Mouse (Mus musculus) urinary bladder, postnatal 25 days (tissue): ENCODE measurements around the gene Mrps2.

Source experiments
- DNase-seq: peaks from one replicate; pipeline ENCODE4 v3.0.0; 2022; ENCODE audit warnings: low spot score

Gene Mrps2

DNA sequence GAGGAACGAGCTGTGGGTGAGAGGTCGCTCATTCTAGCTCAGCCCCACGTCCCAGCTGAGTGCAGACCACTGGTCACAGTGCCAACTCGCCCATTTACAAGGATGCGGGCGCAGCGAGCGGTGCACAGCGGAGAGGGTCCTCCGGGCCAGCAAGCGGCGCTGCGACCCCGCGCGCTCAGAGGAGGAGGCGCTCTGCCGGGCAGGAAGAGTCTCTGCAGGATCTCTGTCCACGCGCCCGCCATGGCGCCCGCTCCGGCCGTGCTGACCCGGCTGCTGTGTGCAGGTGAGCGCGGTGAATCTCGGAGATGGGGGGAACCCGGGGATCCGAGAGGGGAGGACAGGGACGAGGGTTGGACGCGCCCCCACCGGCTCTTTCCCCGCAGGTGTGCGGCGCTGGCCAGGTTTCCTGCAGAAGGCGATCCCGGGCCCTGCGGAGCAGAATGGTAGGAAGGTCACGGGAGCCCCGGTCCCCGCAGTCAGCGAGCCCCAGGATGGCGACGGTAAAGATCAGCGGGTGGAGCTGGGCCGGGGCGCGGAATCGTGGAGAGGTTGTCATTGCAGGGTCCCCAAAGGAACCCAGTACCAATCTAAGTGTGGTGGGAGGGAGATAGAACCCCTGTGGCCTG lies at the start of gene Mrps2:
Gene Mrps2, plus strand, starts transcription at position 207 of the 626 bp plus-strand sequence.
- peak; percentile 85 for DNase-seq

DNA sequence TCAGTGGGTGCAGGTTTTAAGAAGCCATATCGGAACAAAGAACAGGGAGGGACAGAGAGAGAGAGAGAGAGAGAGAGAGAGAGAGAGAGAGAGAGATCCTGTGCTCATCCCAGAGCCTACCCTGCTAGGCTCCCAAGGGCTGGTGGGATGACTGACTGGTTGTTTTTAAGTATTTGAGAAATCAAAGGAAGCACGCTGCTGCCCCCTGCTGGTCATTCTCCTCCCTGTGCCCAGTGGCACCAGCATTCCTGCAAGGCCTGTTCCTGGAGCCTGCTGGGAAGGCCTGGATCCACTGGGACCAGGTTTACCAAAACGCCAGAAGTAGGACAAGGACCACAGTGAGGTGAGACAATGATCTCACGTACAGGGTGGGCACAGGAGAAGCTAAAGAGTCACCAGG lies 48.0 kb upstream of the Mrps2 start:
- peak; percentile 85 for DNase-seq

GRCm38 (mm10) chr2:28423167-28423566 lies 44.7 kb upstream of the Mrps2 start:
- DNase-seq, result no peak

DNA sequence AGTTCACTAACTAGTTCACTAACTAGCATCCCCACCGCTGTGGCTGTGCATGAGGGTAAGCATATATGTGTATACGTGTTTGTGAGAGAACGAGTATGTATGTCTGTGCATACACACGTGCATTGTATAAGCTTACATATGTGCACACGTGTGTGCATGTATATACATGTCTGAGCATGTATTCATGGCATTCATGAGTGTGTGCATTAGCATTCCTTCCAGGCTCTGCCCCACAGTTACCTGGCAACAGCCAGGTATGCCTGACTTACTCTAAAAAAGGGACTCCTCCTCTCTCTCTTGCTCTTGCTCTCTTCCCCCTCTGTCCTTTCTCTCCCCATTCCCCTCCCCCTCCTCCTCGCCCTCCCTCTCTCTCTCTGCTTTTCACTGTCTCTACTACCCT lies 40.6 kb upstream of the Mrps2 start:
- DNase-seq, result no peak

GRCm38 (mm10) chr2:28430846-28431245 lies 37.0 kb upstream of the Mrps2 start:
- DNase-seq, result no peak

DNA sequence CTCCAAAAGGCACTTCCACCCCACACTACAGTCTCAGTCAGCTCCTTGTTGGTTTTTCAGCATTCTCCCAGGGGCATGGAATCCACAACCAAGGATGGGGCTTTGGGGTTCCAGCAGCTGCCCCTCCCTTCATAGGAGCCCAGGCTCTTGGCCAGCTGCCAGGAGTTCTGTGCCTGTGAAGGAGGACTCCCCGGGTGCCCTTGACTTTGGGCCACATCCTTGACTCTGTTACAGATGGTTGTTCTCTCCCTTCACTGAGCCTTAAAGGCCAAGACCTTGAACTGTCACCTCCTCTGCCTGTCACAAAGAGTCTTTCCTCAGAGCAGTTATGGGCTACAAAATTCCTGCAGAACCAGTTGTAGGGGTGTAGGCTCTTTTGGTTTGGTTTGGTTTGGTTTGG lies 35.1 kb upstream of the Mrps2 start:
- DNase-seq, result no peak

DNA sequence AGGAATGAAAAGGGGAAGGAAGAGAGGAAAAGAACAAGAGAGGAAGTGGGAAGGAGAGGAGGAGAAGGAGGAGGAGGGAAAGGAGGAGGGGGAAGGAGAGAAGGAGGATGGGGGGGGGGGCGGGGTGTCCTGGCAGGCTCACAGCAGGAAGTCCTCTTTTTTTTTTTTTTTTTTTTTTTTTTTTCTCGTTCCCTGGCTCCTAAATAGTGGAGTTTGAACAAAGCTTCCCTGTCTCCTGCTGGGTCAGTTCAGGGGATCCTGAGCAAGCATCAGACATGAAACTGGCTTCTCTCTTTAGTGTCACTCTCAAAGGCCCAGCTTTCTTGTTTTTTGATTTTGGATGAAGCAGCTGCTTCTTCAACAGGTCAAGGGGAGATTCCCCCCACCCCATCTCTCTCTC lies 34.4 kb upstream of the Mrps2 start:
- no peak for DNase-seq

DNA sequence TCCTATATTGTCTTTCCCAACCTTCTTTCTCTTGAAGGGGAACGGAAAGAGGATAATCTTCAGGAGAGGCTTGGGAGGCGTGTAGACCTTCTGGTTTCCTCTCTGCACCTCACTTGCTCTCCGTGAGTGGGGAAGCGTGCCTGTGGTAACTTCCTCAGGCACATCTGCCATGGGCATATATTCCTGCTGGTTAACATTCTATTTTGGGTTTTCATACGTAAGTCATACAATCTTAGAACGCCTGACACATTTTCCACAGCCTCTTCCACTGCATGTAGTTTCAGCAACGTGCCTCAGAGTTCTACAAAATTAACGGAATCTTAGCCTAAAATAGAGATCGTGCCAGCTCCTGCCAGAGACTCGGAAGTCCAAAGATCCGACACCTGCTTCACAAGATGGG lies 32.5 kb upstream of the Mrps2 start:
- DNase-seq, result no peak

- DNase-seq, result no peak
Measured at GRCm38 (mm10) chr2:28440842-28441241, 27.0 kb upstream of the Mrps2 start.

DNA sequence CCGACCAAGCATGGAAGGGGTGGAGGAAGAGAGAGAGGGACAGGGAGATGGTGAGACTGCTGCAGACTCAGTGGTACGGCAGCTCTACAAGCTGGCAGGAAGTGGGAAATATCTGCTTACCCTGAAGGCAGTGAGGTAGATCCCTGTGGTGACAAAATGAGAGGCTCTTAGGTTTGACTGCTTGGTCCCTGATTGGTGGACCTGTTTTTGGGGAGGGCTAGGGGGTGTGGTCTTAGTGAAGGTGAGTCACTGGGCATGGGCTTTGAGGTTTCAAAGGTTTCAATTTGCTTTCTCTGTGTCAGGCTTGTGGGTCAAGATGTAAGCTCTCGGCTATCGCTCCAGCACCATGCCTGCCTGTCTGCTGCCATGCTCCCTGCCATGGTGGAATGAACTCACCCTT lies 22.8 kb upstream of the Mrps2 start:
- no peak for DNase-seq

DNA sequence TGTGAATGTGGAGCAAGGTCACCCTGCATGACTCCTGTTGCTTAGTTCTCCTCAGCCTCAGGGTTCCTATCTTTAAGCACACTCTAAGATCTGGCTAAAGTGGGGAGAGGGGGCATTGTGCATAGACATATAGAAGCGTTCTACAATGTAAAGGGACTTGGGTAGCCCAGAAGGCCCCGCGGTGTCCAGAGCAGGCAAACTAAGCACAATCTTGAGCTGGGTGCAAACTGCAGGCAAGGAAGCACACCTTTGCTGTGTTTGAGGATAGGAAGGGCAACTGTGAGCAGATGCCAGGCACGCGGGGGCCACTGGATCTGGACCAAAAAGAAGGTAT lies 21.7 kb upstream of the Mrps2 start:
- no peak for DNase-seq

- peak; percentile 25 for DNase-seq
Measured at GRCm38 (mm10) chr2:28446515-28447314, 21.2 kb upstream of the Mrps2 start, which contains the start of gene Ppp1r26. Gene Ppp1r26 (plus strand): TSS chr2:28446800.

GRCm38 (mm10) chr2:28447315-28447670 lies 20.6 kb upstream of the Mrps2 start:
- no peak for DNase-seq

GRCm38 (mm10) chr2:28451663-28452062 lies 16.2 kb upstream of the Mrps2 start:
- DNase-seq, result no peak

GRCm38 (mm10) chr2:28453539-28453938 lies 14.3 kb upstream of the Mrps2 start:
- no peak for DNase-seq

- DNase-seq, result no peak
Measured at GRCm38 (mm10) chr2:28456616-28457015, 11.2 kb upstream of the Mrps2 start.

DNA sequence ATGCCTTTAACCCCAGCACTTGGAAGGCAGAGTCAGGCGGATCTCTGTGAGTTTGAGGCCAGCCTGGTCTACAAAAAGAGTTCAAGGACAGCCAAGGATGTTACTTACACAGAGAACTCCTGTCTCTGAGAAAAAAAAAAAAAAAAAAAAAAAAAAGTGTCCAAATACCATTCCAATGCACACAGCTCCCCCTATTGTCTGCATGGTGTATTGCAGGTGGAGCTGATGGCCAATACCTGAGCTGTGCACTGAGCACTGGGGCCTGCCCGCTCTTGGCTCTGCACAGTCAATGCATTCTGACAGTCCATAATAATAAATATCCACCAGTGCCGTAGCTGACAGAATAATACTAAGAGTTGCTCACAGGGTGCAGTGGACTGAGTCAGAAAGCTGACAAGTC lies 3.9 kb upstream of the Mrps2 start:
- peak; percentile 48 for DNase-seq

GRCm38 (mm10) chr2:28464919-28465318 lies 2.9 kb upstream of the Mrps2 start:
- no peak for DNase-seq

DNA sequence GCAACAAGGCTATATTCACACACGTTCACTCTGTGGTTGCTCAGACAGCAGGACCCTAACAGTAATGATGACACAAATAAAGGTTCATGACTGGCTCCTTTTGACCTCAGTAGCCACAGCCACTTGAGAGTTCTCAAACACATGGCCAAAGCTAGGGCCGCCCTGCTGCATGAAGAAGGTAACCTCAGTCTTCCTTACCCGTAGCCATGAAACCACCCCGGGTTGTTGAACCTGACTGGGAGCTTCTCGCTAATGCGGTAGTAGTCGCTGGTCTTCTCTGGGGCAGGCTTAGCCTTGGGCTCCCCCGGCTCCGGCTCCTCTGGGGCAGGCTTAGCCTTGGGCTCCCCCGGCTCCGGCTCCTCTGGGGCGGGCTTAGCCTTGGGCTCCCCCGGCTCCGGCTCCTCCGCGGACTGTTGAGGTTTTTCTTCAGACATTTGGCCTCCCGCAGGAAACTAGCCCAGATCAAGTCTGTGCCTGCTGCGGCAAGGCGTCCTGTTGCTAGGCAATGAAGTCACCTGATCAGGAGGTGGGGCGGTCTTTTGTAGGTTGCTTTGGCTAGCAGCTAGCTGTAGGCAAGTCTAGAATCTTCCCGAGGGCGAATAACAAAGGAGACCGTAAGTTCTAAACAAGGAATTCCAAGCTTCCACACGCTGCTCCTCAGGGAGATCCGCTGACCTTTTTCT lies 1.9 kb upstream of the Mrps2 start, which contains the start of gene 1700007K13Rik:
Gene 1700007K13Rik, minus strand, starts transcription at position 497 of the 683 bp plus-strand sequence.
- peak; percentile 53 for DNase-seq

DNA sequence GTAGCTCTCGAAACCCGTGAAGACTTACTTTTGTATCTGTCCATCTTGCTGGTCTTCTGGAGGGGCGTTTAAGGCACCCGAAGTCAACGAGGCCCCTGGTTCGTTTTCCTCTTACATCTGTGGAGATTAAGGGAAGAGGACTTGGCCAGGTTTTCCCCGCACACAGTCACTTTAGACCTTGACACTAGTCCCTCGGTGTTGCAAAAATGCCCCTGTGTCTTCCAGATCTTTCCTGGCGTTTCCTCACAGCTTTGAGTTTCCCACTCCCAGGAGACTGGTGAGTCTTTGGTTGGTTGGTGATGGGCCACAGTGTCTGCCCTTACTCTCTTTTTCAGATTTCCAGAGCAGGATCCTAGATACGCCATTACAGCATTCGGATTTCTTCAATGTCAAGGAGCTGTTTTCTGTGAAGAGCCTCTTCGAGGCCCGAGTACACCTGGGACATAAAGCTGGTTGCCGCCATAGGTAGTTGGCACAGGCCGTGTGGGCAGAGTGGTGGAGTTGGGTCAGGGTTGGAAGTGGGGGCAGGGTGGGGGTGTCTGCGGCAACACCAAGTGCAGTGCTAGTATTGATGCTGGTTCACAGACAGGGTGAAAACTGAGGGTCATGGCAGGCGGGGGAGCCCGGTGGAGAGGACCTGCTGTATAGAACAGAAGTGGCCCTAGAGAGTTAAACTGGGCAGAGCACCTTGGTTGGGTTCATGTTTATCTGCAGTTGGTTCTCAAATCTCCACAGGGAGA lies 790 bp downstream of the Mrps2 start:
- no peak for DNase-seq

DNA sequence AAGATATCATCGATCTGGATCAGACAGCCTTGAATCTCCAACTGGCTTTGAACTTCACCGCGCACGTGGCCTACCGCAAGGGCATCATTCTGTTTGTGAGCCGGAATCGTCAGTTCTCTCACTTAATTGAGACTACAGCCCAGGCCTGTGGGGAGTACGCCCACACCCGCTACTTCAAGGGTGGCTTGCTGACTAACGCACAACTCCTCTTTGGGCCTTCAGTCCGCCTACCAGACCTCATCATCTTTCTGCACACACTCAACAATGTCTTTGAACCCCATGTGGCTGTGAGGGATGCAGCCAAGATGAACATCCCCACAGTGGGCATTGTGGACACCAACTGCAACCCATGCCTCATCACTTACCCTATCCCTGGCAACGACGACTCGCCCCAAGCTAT lies 1.6 kb downstream of the Mrps2 start:
- no peak for DNase-seq

GRCm38 (mm10) chr2:28470591-28470990 lies 2.7 kb downstream of the Mrps2 start:
- no peak for DNase-seq
